Comparison of ENCODE assay signal across 12 mouse cellular contexts in genomic region chr8:120701758-120702465, GRCm38 (mm10). TPM values are rescaled to one million over a fixed set of nuclear protein-coding genes. Genes with fewer than 3 reads are reported as not detected.
DNase-seq lines count a peak whose midpoint lies in the region; ATAC-seq and TF ChIP-seq lines count a peak whose summit lies in the region.
"Had no signal": no experiment of that assay in that cellular context is flagged by ENCODE, and none has a peak within 500 bp of the region (broad histone marks: within the 10 kb centered on the region; RNA-seq: fewer than 3 reads in every experiment).

No protein-coding gene starts in this region.

- no peaks in the 10 kb centered on the region for H3K36me3 ChIP-seq in intestine, embryonic 14.5 days (ENCODE audit: control insufficient read depth, insufficient read depth, low read length)
- no peaks in the 10 kb centered on the region for H3K36me3 ChIP-seq in spleen, adult 2 months (ENCODE audit: control insufficient read depth, insufficient read depth, low read length)
- H3K36me3 ChIP-seq in kidney, embryonic 14.5 days (ENCODE audit: control insufficient read depth, insufficient read depth, low read length) = no peaks in the 10 kb centered on the region
- H3K36me3 ChIP-seq: liver, embryonic 13.5 days; neural tube, embryonic 13.5 days had no signal

- no peak overlapping the region for H3K4me2 ChIP-seq in intestine, embryonic 14.5 days (ENCODE audit: low read length)
- no peak overlapping the region for H3K4me2 ChIP-seq in kidney, embryonic 14.5 days (replicated peaks; ENCODE audit: low read depth, low read length)
- H3K4me2 ChIP-seq: heart, embryonic 11.5 days; liver, embryonic 13.5 days; neural tube, embryonic 13.5 days had no signal

- no peak for TF ChIP-seq POLR2A in spleen, adult 2 months (IDR thresholded peaks at IDR 0.05; ENCODE audit: low read depth, low read length)

- no peak for TF ChIP-seq CTCF in spleen, adult 2 months (IDR thresholded peaks at IDR 0.05; ENCODE audit: extremely low read depth, insufficient read depth, insufficient read length, insufficient replicate concordance)

- 0 out of 2 replicates have a peak, but pooled peaks have one; percentile 23 for ATAC-seq in intestine, embryonic 14.5 days (replicated peaks; ENCODE audit: low FRiP score, low TSS enrichment, low read depth)
- ATAC-seq in kidney, embryonic 14.5 days (ENCODE audit: low FRiP score, low TSS enrichment) = no peak

- H3K4me3 ChIP-seq in intestine, embryonic 14.5 days (ENCODE audit: low read depth, low read length) = no peak overlapping the region
- no peak overlapping the region for H3K4me3 ChIP-seq in spleen, adult 2 months (ENCODE audit: extremely low read depth, insufficient read depth, insufficient read length)
- no peak overlapping the region for H3K4me3 ChIP-seq in kidney, embryonic 14.5 days (ENCODE audit: low read length)
- H3K4me3 ChIP-seq: liver, embryonic 13.5 days; neural tube, embryonic 13.5 days had no signal

- no peak overlapping the region for H3K9ac ChIP-seq in intestine, embryonic 14.5 days (ENCODE audit: low read length)
- no peak overlapping the region for H3K9ac ChIP-seq in kidney, embryonic 14.5 days (ENCODE audit: low read depth, low read length)
- H3K9ac ChIP-seq: liver, embryonic 13.5 days; neural tube, embryonic 13.5 days had no signal

- peak; percentile 20 for DNase-seq in cerebellum, adult 9-11 months
- no peak for DNase-seq in cerebellum, postnatal 10 days
- peak; percentile 91 to 93 for DNase-seq in B cell, adult 2 months
- DNase-seq in intestine, embryonic 14.5 days (ENCODE audit: low spot score) = no peak
- peak; percentile 84 to 86 for DNase-seq in spleen, adult 2 months (ENCODE audit: low read depth in 1 of 2, low spot score in 2 of 2)
- DNase-seq in yolk sac, embryonic 10.5 days (ENCODE audit: low spot score) = no peak
- DNase-seq in frontal cortex, postnatal 10 days (ENCODE audit: low spot score in 2 of 2) = no peak
- DNase-seq: kidney, postnatal 36 days; liver, embryonic 13.5 days had no signal

- H3K27ac ChIP-seq in intestine, embryonic 14.5 days (ENCODE audit: low read depth) = no peak overlapping the region
- peak overlapping the region; percentile 77 for H3K27ac ChIP-seq in spleen, adult 2 months (ENCODE audit: insufficient read depth, low read length)
- no peak overlapping the region for H3K27ac ChIP-seq in kidney, embryonic 14.5 days (ENCODE audit: low read depth, low read length)
- H3K27ac ChIP-seq: liver, embryonic 13.5 days; neural tube, embryonic 13.5 days had no signal

- H3K27me3 ChIP-seq in intestine, embryonic 14.5 days (replicated peaks; ENCODE audit: control insufficient read depth, insufficient read depth, low read length) = no peaks in the 10 kb centered on the region
- H3K27me3 ChIP-seq in spleen, adult 2 months (ENCODE audit: control insufficient read depth, insufficient read depth, low read length) = no peaks in the 10 kb centered on the region
- H3K27me3 ChIP-seq in kidney, embryonic 14.5 days (ENCODE audit: control insufficient read depth, insufficient read depth, low read length) = no peaks in the 10 kb centered on the region
- H3K27me3 ChIP-seq: neural tube, embryonic 13.5 days had no signal

- peaks cover 17% of the 10 kb centered on the region for H3K4me1 ChIP-seq in intestine, embryonic 14.5 days (replicated peaks; ENCODE audit: control insufficient read depth, insufficient read depth, low read length)
- peaks cover 37% of the 10 kb centered on the region; the same call in 1 of the 2 replicates for H3K4me1 ChIP-seq in spleen, adult 2 months (ENCODE audit: control insufficient read depth, insufficient read depth, insufficient read length)
- peaks cover 6% of the 10 kb centered on the region; the same call in 1 of the 2 replicates for H3K4me1 ChIP-seq in kidney, embryonic 14.5 days (ENCODE audit: control insufficient read depth, insufficient read depth, low read length)

- WGBS in intestine, embryonic 14.5 days = 55% methylated on average over 19 of the region's 19 CpGs
- 9% methylated on average over 19 of the region's 19 CpGs for WGBS in spleen, adult 2 months
- WGBS in kidney, embryonic 14.5 days = 44% methylated on average over 19 of the region's 19 CpGs

- no peaks in the 10 kb centered on the region for H3K9me3 ChIP-seq in intestine, embryonic 14.5 days (ENCODE audit: control insufficient read depth, low read length)
- H3K9me3 ChIP-seq in kidney, embryonic 14.5 days (ENCODE audit: control insufficient read depth, low read length) = no peaks in the 10 kb centered on the region
- H3K9me3 ChIP-seq: liver, embryonic 13.5 days; neural tube, embryonic 13.5 days had no signal

RNA-seq across cellular contexts. Expression of gene Emc8, which starts 33.5 kb away (rescaled TPM):
- polyA plus RNA-seq in intestine, embryonic 14.5 days (2014; fragmentation: Nextera tagmentation; extraction: Ambion mirVana) = 290 and 294 TPM in 2 replicates
- 45.7 and 75.1 TPM in 2 replicates for polyA plus RNA-seq in spleen, adult 2 months (2012; rRNA removed)
- polyA plus RNA-seq in kidney, embryonic 14.5 days (2014; fragmentation: Nextera tagmentation; extraction: Ambion mirVana) = 297 and 328 TPM in 2 replicates

RNA-seq across cellular contexts. Expression of gene Cox4i1, which starts 33.9 kb away (rescaled TPM):
- polyA plus RNA-seq in intestine, embryonic 14.5 days (2014; fragmentation: Nextera tagmentation; extraction: Ambion mirVana) = 1,269 and 1,281 TPM in 2 replicates
- 437 and 535 TPM in 2 replicates for polyA plus RNA-seq in spleen, adult 2 months (2012; rRNA removed)
- polyA plus RNA-seq in kidney, embryonic 14.5 days (2014; fragmentation: Nextera tagmentation; extraction: Ambion mirVana) = 968 and 1,059 TPM in 2 replicates

RNA-seq across cellular contexts. Expression of gene Gm27021, which starts 34.0 kb away (rescaled TPM):
- 0.62 and 1.7 TPM in 2 replicates for polyA plus RNA-seq in intestine, embryonic 14.5 days (2014; fragmentation: Nextera tagmentation; extraction: Ambion mirVana)
- 0.18 and 2.8 TPM in 2 replicates for polyA plus RNA-seq in spleen, adult 2 months (2012; rRNA removed)
- polyA plus RNA-seq in kidney, embryonic 14.5 days (2014; fragmentation: Nextera tagmentation; extraction: Ambion mirVana) = 3.6 and 3.7 TPM in 2 replicates

RNA-seq across cellular contexts. Expression of gene Irf8, which starts 34.2 kb away (rescaled TPM):
- polyA plus RNA-seq in intestine, embryonic 14.5 days (2014; fragmentation: Nextera tagmentation; extraction: Ambion mirVana) = 26.9 and 32.2 TPM in 2 replicates
- polyA plus RNA-seq in spleen, adult 2 months (2012; rRNA removed) = 255 and 267 TPM in 2 replicates
- polyA plus RNA-seq in kidney, embryonic 14.5 days (2014; fragmentation: Nextera tagmentation; extraction: Ambion mirVana) = 5.6 and 5.7 TPM in 2 replicates

RNA-seq across cellular contexts. Expression of gene 1190005I06Rik, which starts 54.5 kb away (rescaled TPM):
- polyA plus RNA-seq in intestine, embryonic 14.5 days (2014; fragmentation: Nextera tagmentation; extraction: Ambion mirVana) = 1.6 and 2.8 TPM in 2 replicates
- 0.42 and 0.74 TPM in 2 replicates for polyA plus RNA-seq in spleen, adult 2 months (2012; rRNA removed)
- polyA plus RNA-seq in kidney, embryonic 14.5 days (2014; fragmentation: Nextera tagmentation; extraction: Ambion mirVana) = 2.0 and 2.6 TPM in 2 replicates

Comparison
In these comparisons a context has a peak if more than half of its experiments do, and no peak if none do; other contexts are left out.
1. DNase-seq: peak in cerebellum, adult 9-11 months (single experiment), B cell, adult 2 months (2 of 2) and spleen, adult 2 months (2 of 2); none in cerebellum, postnatal 10 days (0 of 2), intestine, embryonic 14.5 days (single experiment), yolk sac, embryonic 10.5 days (single experiment) and frontal cortex, postnatal 10 days (0 of 2).